Mouse (Mus musculus): ENCODE measurements around the gene Fkbp2.
A peak's percentile ranks its signal among the peaks of the same experiment; 100 is the strongest.

Fkbp2 gene

DNA sequence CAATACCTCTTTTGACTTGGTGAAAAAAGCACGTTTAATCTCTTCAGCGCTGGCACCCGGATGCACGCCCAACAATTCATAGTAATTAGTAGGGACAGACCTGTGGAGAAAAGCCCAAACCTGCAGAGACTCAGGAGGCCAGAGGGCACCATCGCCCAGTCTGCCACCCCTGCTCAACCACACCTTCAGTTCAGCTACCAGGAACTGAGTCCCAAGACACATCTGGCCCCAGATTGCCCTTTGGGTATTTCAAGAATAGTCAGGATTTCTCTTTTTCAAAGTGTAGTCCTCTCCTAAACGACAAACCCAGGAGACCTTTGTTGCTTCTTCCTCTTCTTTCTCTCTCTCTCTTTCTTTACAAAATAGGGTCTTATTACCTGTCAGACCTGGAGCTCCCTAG lies 10.4 kb upstream of the Fkbp2 start:
- DNase-seq = no peak

DNA sequence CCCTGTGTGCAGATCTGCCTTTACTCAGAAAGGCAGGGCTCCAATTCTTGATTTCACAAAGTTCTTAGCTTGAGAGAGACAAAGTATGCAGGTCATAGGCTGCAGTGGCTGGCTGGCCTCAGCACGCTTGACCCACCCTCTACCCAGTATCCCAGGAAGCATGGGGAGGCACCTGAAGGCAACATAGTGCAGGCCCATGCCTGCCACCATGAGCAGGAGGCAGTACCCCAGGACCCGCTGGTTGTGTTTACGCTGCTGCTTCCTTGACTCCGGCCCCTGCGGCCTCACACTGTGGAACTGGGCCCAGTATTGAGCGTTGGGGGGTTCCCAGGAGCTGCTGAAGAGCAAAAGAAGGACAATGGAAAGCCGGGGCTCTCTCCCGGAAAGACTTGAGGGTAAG lies 8.9 kb upstream of the Fkbp2 start:
- DNase-seq = peak; percentile 7

GRCm38 (mm10) chr19:6987904-6988285 lies 7.6 kb upstream of the Fkbp2 start:
- no peak for DNase-seq

- peak; percentile 85 for DNase-seq
These were observed 7.0 kb upstream of the Fkbp2 start, which contains the start of gene Vegfb for GRCm38 (mm10) chr19:6987061-6987903. TSS of gene Vegfb (minus strand) at chr19:6987651.

DNA sequence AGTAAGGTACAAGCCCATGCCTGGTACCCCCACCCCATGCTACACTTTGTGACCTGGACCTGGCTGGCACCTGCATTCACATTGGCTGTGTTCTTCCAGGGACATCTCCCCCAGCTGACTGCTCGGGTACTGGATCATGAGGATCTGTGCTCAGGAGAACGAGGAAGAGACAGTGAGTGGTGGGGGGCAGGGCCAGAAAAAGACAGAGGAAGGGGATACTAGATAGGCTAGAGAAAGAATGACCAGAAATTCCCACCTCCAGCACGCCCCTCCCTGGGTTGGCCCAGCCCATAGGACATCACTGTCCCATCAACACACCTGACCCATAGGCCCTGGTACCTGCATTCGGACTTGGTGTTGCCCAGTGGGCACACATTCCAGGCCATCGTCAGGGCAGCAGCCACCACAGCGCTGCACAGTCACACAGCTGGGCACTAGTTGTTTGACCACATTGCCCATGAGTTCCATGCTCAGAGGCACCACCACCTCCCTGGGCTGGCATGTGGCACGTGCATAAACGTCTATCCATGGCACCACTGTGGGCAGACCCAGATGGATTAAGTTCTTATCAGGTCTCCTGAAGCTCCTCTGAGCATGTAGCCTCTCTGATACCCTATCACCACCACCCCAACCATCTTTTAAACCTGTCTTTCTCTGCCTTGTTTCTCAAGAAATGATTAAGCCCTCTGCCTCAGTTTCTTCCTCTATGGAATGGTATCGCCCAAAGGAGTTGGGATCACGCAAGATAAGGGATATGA lies 5.8 kb upstream of the Fkbp2 start:
- peak; percentile 8 for DNase-seq

DNA sequence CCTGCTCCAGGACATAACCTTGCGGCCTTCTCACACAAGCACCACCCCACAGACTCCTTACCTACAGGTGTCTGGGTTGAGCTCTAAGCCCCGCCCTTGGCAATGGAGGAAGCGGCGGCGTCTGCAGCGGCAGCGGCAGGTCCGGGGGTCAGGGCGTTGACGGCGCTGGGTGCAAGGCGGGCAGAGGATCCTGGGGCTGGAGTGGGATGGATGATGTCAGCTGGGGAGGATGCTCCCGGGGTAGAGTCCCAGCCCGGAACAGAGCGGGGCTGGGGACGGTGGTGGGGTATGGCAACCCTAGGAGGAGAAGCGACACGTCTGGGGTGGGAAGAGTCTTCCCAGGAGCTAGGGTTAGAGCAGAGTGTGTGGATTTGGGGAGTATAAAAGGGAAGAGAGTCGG lies 5.0 kb upstream of the Fkbp2 start:
- peak; percentile 21 for DNase-seq

- no peak for DNase-seq
These were observed 3.3 kb upstream of the Fkbp2 start for GRCm38 (mm10) chr19:6983621-6984020.

- DNase-seq = no peak
These were observed 1.2 kb upstream of the Fkbp2 start for GRCm38 (mm10) chr19:6981465-6981864.

DNA sequence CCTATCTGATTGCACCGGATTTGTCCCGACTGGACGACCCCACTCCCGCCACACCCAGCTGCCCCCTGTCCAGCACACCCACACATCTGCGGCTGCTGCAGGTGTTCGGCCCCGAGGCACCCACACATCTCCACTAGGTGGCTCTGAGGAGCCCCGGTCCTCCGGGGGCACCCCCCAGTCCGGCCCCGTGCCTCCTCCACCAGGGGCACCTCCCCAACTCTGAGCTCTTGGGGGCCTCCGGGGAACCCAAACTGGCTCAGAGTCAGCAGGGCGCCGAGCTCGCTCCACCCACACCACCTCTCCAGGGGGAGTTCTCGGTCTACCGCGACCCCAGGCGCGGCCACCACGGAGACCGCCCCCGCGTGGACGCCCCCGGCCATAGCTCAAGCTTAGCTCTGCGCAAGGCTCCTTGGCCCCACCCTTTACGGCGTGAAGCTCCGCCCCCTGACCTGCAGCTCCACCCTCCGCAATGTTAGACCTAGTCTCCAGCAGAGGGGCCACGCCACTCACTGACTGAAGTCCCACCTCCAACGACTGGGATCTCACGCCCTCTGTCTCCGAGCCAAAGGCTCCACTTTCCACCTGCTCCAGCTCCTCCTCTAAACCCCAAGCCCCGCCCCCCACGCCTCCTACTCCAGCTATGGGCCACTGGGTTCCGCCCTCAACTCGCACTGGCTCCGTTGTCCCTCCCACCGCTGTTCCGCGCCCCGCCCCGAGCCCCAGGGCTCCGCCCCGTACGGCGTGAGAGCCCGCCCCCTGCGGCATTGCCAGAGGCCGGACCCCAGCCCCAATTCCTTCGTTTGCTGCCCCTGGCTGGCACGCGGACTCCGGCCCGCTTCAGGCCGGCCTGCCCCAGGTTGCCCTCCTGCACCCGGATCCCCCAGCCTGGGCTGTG lies 568 bp downstream of the Fkbp2 start:
- DNase-seq = peak; percentile 100

DNA sequence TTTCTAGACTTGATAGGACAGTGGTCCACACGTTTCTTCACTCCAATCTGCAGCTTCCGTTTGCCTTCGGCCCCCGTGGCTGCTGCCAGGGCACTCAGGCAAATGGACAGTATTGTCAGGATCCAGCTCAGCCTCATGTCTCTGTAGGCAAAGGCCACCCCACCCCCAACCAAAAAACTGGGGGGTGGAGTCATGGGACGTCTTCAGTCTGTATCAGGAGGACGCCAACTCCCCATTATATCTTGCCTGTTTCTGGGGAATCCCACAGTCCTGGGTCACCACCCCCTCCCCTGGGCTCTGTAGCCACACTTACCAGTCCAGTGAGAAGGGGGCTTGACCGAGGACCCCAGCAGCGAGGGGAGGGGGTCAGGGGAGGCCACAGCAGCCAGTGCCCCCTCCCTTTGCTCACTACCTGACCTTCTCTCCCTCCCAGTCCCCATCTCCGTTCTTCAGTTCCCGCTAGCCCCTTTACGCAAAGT lies 1.3 kb downstream of the Fkbp2 start:
- peak; percentile 66 for DNase-seq

GRCm38 (mm10) chr19:6978639-6978974 lies 1.7 kb downstream of the Fkbp2 start:
- DNase-seq = no peak

- no peak for DNase-seq
These were observed 2.3 kb downstream of the Fkbp2 start for GRCm38 (mm10) chr19:6977759-6978638.

DNA sequence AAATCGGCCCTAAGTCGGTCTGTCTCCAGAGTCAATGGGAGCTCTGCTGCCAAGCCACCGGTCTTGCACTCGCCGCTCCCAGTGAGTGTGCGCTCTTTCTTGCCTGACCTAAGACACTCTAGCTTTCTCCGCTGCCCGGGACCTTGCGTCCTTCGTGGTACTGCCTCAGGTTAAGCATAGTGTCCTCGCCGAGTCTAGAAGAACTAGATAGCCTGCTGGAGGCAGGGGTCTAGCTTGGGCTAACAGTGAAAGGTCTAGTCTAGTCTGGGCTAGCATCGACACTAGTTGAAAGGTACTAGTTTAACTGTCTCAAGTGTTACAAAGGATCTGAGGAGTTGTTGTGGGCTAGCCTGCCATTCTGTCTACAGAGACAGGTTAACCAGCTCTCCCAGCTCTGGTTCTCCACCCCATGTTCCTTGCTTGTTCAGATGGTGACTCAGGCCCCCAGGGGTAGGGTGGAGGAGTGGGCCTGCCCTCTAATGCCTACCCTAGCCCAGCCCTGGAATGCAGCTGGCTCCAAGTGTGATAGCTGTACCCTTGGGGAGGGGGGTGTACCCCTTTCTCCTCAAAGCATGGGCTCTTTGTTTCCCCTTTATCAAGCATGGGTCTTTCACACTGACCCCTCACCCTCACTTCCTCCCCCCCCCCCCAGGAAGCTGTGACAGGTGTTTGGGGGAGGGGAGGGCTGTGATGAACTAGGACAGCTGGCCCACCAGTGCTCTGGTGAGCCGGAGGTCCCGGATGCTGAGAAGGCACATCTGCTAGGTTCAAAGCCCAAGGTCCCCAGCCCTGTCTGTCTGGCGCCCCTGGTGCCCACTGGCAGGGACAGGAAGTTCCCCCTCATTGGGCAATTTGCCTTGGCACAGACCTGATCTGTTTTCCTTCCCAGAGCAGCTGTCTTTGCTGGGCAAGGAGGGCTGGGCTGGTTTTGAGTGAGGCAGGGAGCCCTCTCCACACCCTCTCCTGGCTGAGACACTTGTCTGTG lies 4.5 kb downstream of the Fkbp2 start, which contains the start of gene Plcb3:
Plcb3 (minus strand) TSS at position 934 of the 985 bp plus-strand sequence.
- peak; percentile 93 for DNase-seq

GRCm38 (mm10) chr19:6974211-6975205 lies 5.8 kb downstream of the Fkbp2 start, which contains the start of gene Ppp1r14b:
TSS of gene Ppp1r14b (plus strand) at chr19:6974968.
- DNase-seq = peak; percentile 90

GRCm38 (mm10) chr19:6973581-6974190 lies 6.6 kb downstream of the Fkbp2 start:
- DNase-seq = no peak

GRCm38 (mm10) chr19:6972247-6972917 lies 7.9 kb downstream of the Fkbp2 start:
- no peak for DNase-seq

DNA sequence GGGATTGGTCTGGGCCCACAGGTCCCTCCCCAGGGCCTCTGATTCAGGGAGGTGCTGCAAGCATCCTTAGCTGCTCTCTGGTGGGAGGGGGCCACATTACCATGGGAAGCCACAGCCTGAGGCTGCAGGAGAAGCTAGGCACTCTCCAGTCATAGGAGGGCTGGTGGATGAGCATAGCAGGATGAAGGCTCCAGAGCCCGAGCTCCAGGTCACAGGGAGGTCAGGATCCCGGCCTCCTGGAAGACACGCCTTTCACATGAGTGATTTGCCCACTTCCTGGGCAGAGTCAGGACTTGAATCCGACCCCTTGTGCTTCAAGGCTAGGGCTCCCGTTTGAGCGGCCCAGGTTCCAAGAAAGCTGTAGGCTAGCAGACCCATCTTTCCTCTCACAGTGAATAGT lies 8.7 kb downstream of the Fkbp2 start:
- DNase-seq = no peak

DNA sequence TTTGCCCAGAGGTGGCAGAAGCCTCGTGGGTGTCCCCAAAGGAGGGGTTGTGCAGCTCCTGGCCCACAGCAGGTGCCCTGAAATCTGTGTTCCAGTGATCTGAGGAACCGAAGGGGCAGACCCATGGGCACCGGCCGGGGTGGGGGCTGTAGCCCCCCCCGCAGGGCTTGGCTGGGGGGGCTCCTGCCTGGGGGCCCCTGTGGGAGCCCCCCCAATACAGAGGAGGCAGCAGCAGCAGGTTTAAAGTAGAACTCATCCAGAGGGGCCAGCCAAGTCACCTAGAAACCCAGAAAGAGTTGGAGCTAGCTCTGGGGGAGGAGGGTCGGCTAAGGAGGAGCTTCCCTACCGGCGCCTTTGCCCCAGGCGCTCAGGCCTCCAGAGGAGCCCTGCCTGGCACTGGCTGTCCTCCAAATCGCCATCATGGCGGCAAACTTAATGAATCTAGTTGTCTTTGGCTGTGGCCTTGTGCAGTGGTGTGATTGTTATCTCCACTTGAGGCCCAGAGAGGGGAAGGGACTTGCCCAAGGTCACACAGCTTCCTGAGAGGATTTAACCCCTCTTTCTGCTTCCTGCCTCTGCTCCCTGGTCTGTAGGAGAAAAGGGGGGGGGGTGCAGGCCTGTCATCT lies 9.7 kb downstream of the Fkbp2 start:
- no peak for DNase-seq

All from thymus, postnatal 14 days (tissue).